Comparison of ENCODE assay signal across 8 mouse cellular contexts in the genomic region with DNA sequence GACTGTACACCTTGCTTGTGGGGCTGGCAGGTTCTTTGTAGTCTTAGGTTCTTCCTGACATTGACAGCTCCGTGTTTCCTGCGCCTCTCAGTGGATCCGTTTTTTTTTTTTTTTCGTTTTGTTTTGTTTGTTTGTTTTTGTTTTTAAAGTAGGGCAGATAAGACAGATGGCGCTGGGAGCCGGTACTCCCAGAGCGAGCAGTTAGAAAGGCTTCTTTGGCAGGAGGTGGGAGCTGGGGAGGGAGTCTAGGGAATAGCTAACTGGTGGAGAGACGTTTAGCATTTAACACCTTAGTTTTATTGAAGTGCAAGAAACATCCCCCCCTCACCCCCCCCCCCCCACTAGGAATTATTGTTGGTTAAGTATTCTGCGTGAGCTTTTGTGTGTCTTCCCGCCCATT. TPM values are rescaled to one million over a fixed set of nuclear protein-coding genes. Genes with fewer than 3 reads are reported as not detected.
DNase-seq lines count a peak whose midpoint lies in the region; ATAC-seq and TF ChIP-seq lines count a peak whose summit lies in the region.

No protein-coding gene starts in this region.

- H3K27ac ChIP-seq in kidney, adult 2 months (ENCODE audit: insufficient read depth, low read depth, low read length), result no peak overlapping the region
- peak overlapping the region; percentile 84 for H3K27ac ChIP-seq in forebrain, embryonic 14.5 days (ENCODE audit: low read depth, low read length)
- H3K27ac ChIP-seq in midbrain, embryonic 10.5 days (replicated peaks), result peak overlapping the region; percentile 94

- H3K36me3 ChIP-seq in kidney, adult 2 months (ENCODE audit: control insufficient read depth, insufficient read depth, low read length), result no peaks in the 10 kb centered on the region
- no peaks in the 10 kb centered on the region for H3K36me3 ChIP-seq in forebrain, embryonic 14.5 days (ENCODE audit: control insufficient read depth, insufficient read depth, low read length)
- H3K36me3 ChIP-seq in midbrain, embryonic 10.5 days, result peaks cover 4% of the 10 kb centered on the region; the same call in 1 of the 2 replicates

- TF ChIP-seq POLR2A in kidney, adult 2 months (IDR thresholded peaks at IDR 0.05; ENCODE audit: low read depth, low read length), result no peak

- peak overlapping the region; percentile 85 for H3K4me3 ChIP-seq in kidney, adult 2 months (ENCODE audit: insufficient read depth, low read depth, low read length)
- peak overlapping the region; percentile 90 for H3K4me3 ChIP-seq in forebrain, embryonic 14.5 days (ENCODE audit: low read depth, low read length)
- H3K4me3 ChIP-seq in midbrain, embryonic 10.5 days, result peak overlapping the region; percentile 81

- TF ChIP-seq CTCF in kidney, adult 2 months (conservative IDR thresholded peaks at IDR 0.05; ENCODE audit: insufficient read depth, insufficient read length, low read depth, low read length), result no peak

- peak overlapping the region; percentile 88 for H3K9ac ChIP-seq in forebrain, embryonic 14.5 days (ENCODE audit: low read length)

- H3K4me2 ChIP-seq in forebrain, embryonic 14.5 days (ENCODE audit: low read length), result peak overlapping the region; percentile 65

- H3K9me3 ChIP-seq in forebrain, embryonic 14.5 days (replicated peaks; ENCODE audit: control insufficient read depth, low read length), result no peaks in the 10 kb centered on the region
- no peaks in the 10 kb centered on the region for H3K9me3 ChIP-seq in midbrain, embryonic 10.5 days (replicated peaks)

- H3K4me1 ChIP-seq in kidney, adult 2 months (ENCODE audit: control insufficient read depth, insufficient read depth, low read length), result no peaks in the 10 kb centered on the region
- H3K4me1 ChIP-seq in forebrain, embryonic 14.5 days (ENCODE audit: control insufficient read depth, insufficient read depth, low read length), result peaks cover 16% of the 10 kb centered on the region
- peaks cover 21% of the 10 kb centered on the region for H3K4me1 ChIP-seq in midbrain, embryonic 10.5 days

- H3K27me3 ChIP-seq in kidney, adult 2 months (replicated peaks; ENCODE audit: control insufficient read depth, insufficient read depth, low read length), result no peaks in the 10 kb centered on the region; the same call in 1 of the 2 replicates
- H3K27me3 ChIP-seq in forebrain, embryonic 14.5 days (replicated peaks; ENCODE audit: control insufficient read depth, insufficient read depth, low read length), result no peaks in the 10 kb centered on the region
- no peaks in the 10 kb centered on the region for H3K27me3 ChIP-seq in midbrain, embryonic 10.5 days (ENCODE audit: low read depth, poor library complexity, severe bottlenecking)

- ATAC-seq in forebrain, embryonic 14.5 days, result peak; percentile 12; the same call in 1 of the 2 replicates

- WGBS in kidney, adult 2 months, result under 1% methylated on average over 10 of the region's 10 CpGs
- 2% methylated on average over 10 of the region's 10 CpGs for WGBS in forebrain, embryonic 14.5 days
- WGBS in midbrain, embryonic 10.5 days, result 0% methylated on average over 10 of the region's 10 CpGs

- DNase-seq in kidney, adult 2 months, result no peak
- DNase-seq in kidney, postnatal 10 days, result no peak
- peak; percentile 33 for DNase-seq in adipocyte (ENCODE audit: low spot score)
- DNase-seq in forebrain, embryonic 14.5 days (ENCODE audit: low spot score), result peak; percentile 64
- no peak for DNase-seq in midbrain, embryonic 10.5 days (ENCODE audit: low spot score)
- no peak for DNase-seq in layer of hippocampus, postnatal 14 days (ENCODE audit: low spot score in 2 of 2)
- no peak for DNase-seq in adrenal gland, postnatal 10 days
- no peak for DNase-seq in urinary bladder, postnatal 14 days (ENCODE audit: low spot score)

RNA-seq across cellular contexts. Expression of a gene that starts 0.8 kb away (rescaled TPM):
- 0.63 and 0.68 TPM in 2 replicates for polyA plus RNA-seq in kidney, adult 2 months (2012; rRNA removed)
- 3.8 and 4.3 TPM in 2 replicates for polyA plus RNA-seq in forebrain, embryonic 14.5 days (2014; fragmentation: Nextera tagmentation; extraction: Ambion mirVana)
- polyA plus RNA-seq in midbrain, embryonic 10.5 days (2016; fragmentation: Nextera tagmentation; extraction: Ambion mirVana), result 9.6 and 10.5 TPM in 2 replicates
- total RNA-seq in layer of hippocampus, postnatal 14 days (2021), result 1 to 10 TPM; 6.9 to 7.0 TPM
- total RNA-seq in adrenal gland, postnatal 10 days (2021), result 1 to 10 TPM; 4.4 to 9.4 TPM

Comparison
In these comparisons a context has a peak if more than half of its experiments do, and no peak if none do; other contexts are left out.
1. DNase-seq: peak in adipocyte (single experiment) and forebrain, embryonic 14.5 days (single experiment); none in kidney, adult 2 months (single experiment), kidney, postnatal 10 days (single experiment), midbrain, embryonic 10.5 days (single experiment), layer of hippocampus, postnatal 14 days (0 of 2), adrenal gland, postnatal 10 days (single experiment) and urinary bladder, postnatal 14 days (single experiment).
2. Peak in every context shown above with its lines, with median percentiles within 50 percentile points of each other: H3K4me3 ChIP-seq.